Mouse (Mus musculus) G1E (cell line): ENCODE measurements around the gene Sectm1b.

Experiments
- CTCF ChIP-seq: IDR thresholded peaks from 2 replicates; pipeline ENCODE4 v1.5.1; 2012; ENCODE audit warnings: low read depth, low read length, inconsistent platforms, mixed read lengths
- GATA1 ChIP-seq: IDR thresholded peaks from 2 replicates; pipeline ENCODE4 v1.6.1; 2012; ENCODE audit warnings: borderline replicate concordance, low read length, inconsistent platforms, mixed read lengths

GRCm38 (mm10) chr11:121108061-121108460 lies 44.7 kb upstream of the Sectm1b start:
- TF ChIP-seq GATA1 (no peak), CTCF (no peak)
